Mouse (Mus musculus) G1E (cell line): Measurements from ENCODE around the gene Vinac1. TPM values are rescaled to one million over a fixed set of nuclear protein-coding genes. Genes with fewer than 3 reads are reported as not detected.

Source experiments
- ATAC-seq: 2 replicates; pipeline ENCODE4 v1.8.0; 2016; ENCODE audit warnings: mild to moderate bottlenecking; ENCODE audit not compliant: insufficient number of reproducible peaks, poor library complexity, low FRiP score, severe bottlenecking; ENCODE audit errors: extremely low read depth
- DNase-seq: peaks from one replicate; pipeline ENCODE4 v3.0.0; 2012; ENCODE audit warnings: low spot score
- H3K27me3 ChIP-seq: 2 replicates; pipeline ENCODE4 v1.6.1; 2012; ENCODE audit warnings: mild to moderate bottlenecking, low read length, inconsistent platforms; ENCODE audit not compliant: insufficient read depth
- H3K36me3 ChIP-seq: replicated peaks from 2 replicates; pipeline ENCODE3; 2012; ENCODE audit warnings: mild to moderate bottlenecking, inconsistent platforms
- H3K4me1 ChIP-seq: 2 replicates; pipeline ENCODE4 v1.6.1; 2012; ENCODE audit warnings: low read depth, low read length, inconsistent platforms, mixed read lengths; ENCODE audit not compliant: insufficient read depth
- H3K4me3 ChIP-seq: 2 replicates; pipeline ENCODE4 v1.5.1; 2012; ENCODE audit warnings: low read depth, mild to moderate bottlenecking, inconsistent platforms, low read length, moderate library complexity, mixed read lengths
- H3K9me3 ChIP-seq: replicated peaks from 2 replicates; pipeline ENCODE4 v1.6.1; 2012; ENCODE audit warnings: inconsistent platforms
- CTCF ChIP-seq: IDR thresholded peaks from 2 replicates; pipeline ENCODE4 v1.5.1; 2012; ENCODE audit warnings: low read depth, low read length, inconsistent platforms, mixed read lengths
- GATA1 ChIP-seq: IDR thresholded peaks from 2 replicates; pipeline ENCODE4 v1.6.1; 2012; ENCODE audit warnings: borderline replicate concordance, low read length, inconsistent platforms, mixed read lengths
- GATA2 ChIP-seq: IDR thresholded peaks from 2 replicates; pipeline ENCODE4 v1.6.1; 2012; ENCODE audit warnings: low read depth, low read length, inconsistent platforms, borderline replicate concordance
- POLR2AphosphoS5 ChIP-seq: IDR thresholded peaks from 2 replicates; pipeline ENCODE4 v1.6.1; 2012; ENCODE audit warnings: low read depth, low read length, inconsistent platforms; ENCODE audit not compliant: insufficient replicate concordance
- TAL1 ChIP-seq: conservative IDR thresholded peaks from 2 replicates; pipeline ENCODE4 v1.6.1; 2012; ENCODE audit warnings: low read depth, low read length, inconsistent platforms, mixed read lengths
- polyA plus RNA-seq: library from polyadenylated mRNA; stranded (reverse); fragments of >175 nt; gene quantifications from 2 replicates; pipeline ENCODE4 v1.2.3, GENCODE M21; 2012
- total RNA-seq, 2 experiments: library from RNA; stranded (forward) in 1 of 2; stranded (reverse) in 1 of 2; fragments of 200-1000 nt in 1 of 2; fragments of >200 nt in 1 of 2; fragmentation: Nextera tagmentation in 1 of 2; gene quantifications; 2 replicates each; pipeline ENCODE4 v1.2.3; 2014 to 2017

Vinac1 gene
- total and polyA plus RNA-seq, 3 experiments, result 0.11 TPM; not detected in 2

DNA sequence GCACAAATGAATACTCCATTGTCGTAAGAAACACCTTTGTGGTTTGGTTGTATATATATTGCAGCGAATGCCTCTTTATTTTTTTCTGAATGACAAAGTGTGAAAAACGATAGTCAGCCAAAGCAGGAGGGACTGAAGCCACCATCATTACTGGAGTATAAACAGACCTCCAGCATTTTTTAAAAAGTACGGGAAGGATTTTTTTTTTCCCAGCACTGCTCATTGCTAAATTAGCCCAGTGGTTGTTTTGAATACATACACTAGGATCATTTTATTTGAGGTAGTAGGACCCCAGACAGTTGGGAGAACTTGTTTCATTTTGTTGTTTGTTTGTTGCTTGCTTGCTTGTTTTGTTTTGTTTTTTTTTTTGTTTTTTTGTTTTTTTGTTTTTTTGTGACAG, 72.4 kb downstream of the Vinac1 start:
- DNase-seq, result no peak
- H3K4me1 ChIP-seq, result no peaks in the 10 kb centered on the region
- H3K27me3 ChIP-seq, result no peaks in the 10 kb centered on the region
- no peaks in the 10 kb centered on the region for H3K9me3 ChIP-seq
- H3K36me3 ChIP-seq, result no peaks in the 10 kb centered on the region
- ATAC-seq, result no peak
- no peak overlapping the region for H3K4me3 ChIP-seq
- TF ChIP-seq CTCF, result no peak
- no peak for TF ChIP-seq TAL1
- TF ChIP-seq POLR2AphosphoS5, result no peak
- TF ChIP-seq GATA2, result no peak
- no peak for TF ChIP-seq GATA1

Other genes starting within 250 kb of the Vinac1 start
- 13.7 TPM in 2 replicates for gene Tmem87b, start 230.1 kb downstream of the Vinac1 start, total RNA-seq (2014; fragmentation: Nextera tagmentation)
- 17.3 and 20.3 TPM in 2 replicates for gene Tmem87b, start 230.1 kb downstream of the Vinac1 start, total RNA-seq (2017)
- 1.1 and 1.4 TPM in 2 replicates for gene Tmem87b, start 230.1 kb downstream of the Vinac1 start, polyA plus RNA-seq
- not detected in 2 replicates for gene Fbln7, start 185.2 kb downstream of the Vinac1 start, total RNA-seq (2014; fragmentation: Nextera tagmentation)
- 0.06 and 0.33 TPM in 2 replicates for gene Fbln7, start 185.2 kb downstream of the Vinac1 start, total RNA-seq (2017)
- gene Fbln7, start 185.2 kb downstream of the Vinac1 start, polyA plus RNA-seq, result not detected in 2 replicates
- 6.1 and 6.8 TPM in 2 replicates for gene Zc3h8, start 104.1 kb downstream of the Vinac1 start, total RNA-seq (2014; fragmentation: Nextera tagmentation)
- 8.6 and 9.5 TPM in 2 replicates for gene Zc3h8, start 104.1 kb downstream of the Vinac1 start, total RNA-seq (2017)
- gene Zc3h8, start 104.1 kb downstream of the Vinac1 start, polyA plus RNA-seq, result 0.55 and 1.1 TPM in 2 replicates
- gene Zc3h6, start 80.8 kb downstream of the Vinac1 start, total RNA-seq (2014; fragmentation: Nextera tagmentation), result 8.0 and 9.6 TPM in 2 replicates
- gene Zc3h6, start 80.8 kb downstream of the Vinac1 start, total RNA-seq (2017), result 1.9 TPM in 2 replicates
- 2.1 and 2.2 TPM in 2 replicates for gene Zc3h6, start 80.8 kb downstream of the Vinac1 start, polyA plus RNA-seq
- 4.2 and 6.8 TPM in 2 replicates for gene Gm10762, start 80.4 kb downstream of the Vinac1 start, total RNA-seq (2014; fragmentation: Nextera tagmentation)
- gene Gm10762, start 80.4 kb downstream of the Vinac1 start, total RNA-seq (2017), result 3.3 and 4.3 TPM in 2 replicates
- gene Gm10762, start 80.4 kb downstream of the Vinac1 start, polyA plus RNA-seq, result 6.7 and 7.4 TPM in 2 replicates
- not detected in 2 replicates for gene Ttl, start 17.8 kb upstream of the Vinac1 start, total RNA-seq (2014; fragmentation: Nextera tagmentation)
- gene Ttl, start 17.8 kb upstream of the Vinac1 start, total RNA-seq (2017), result 0.11 TPM in 1 of 2 replicates, not detected in the other
- gene Ttl, start 17.8 kb upstream of the Vinac1 start, polyA plus RNA-seq, result not detected in 2 replicates
- 29.3 and 40.5 TPM in 2 replicates for gene Polr1b, start 52.8 kb upstream of the Vinac1 start, total RNA-seq (2014; fragmentation: Nextera tagmentation)
- 40.0 and 42.6 TPM in 2 replicates for gene Polr1b, start 52.8 kb upstream of the Vinac1 start, total RNA-seq (2017)
- gene Polr1b, start 52.8 kb upstream of the Vinac1 start, polyA plus RNA-seq, result 22.5 and 25.3 TPM in 2 replicates
- 65.3 and 70.6 TPM in 2 replicates for gene Chchd5, start 81.5 kb upstream of the Vinac1 start, total RNA-seq (2014; fragmentation: Nextera tagmentation)
- gene Chchd5, start 81.5 kb upstream of the Vinac1 start, total RNA-seq (2017), result 33.9 and 39.1 TPM in 2 replicates
- 9.0 and 63.3 TPM in 2 replicates for gene Chchd5, start 81.5 kb upstream of the Vinac1 start, polyA plus RNA-seq
- gene Slc20a1, start 150.6 kb upstream of the Vinac1 start, total RNA-seq (2014; fragmentation: Nextera tagmentation), result 38.5 and 47.7 TPM in 2 replicates
- gene Slc20a1, start 150.6 kb upstream of the Vinac1 start, total RNA-seq (2017), result 71.8 and 88.4 TPM in 2 replicates
- 27.8 and 31.6 TPM in 2 replicates for gene Slc20a1, start 150.6 kb upstream of the Vinac1 start, polyA plus RNA-seq
- 166 and 180 TPM in 2 replicates for gene Ckap2l, start 249.0 kb upstream of the Vinac1 start, total RNA-seq (2014; fragmentation: Nextera tagmentation)
- gene Ckap2l, start 249.0 kb upstream of the Vinac1 start, total RNA-seq (2017), result 50.8 and 60.2 TPM in 2 replicates
- gene Ckap2l, start 249.0 kb upstream of the Vinac1 start, polyA plus RNA-seq, result 36.5 and 40.5 TPM in 2 replicates